Mouse (Mus musculus): ENCODE results near the gene Cpa4.

The Cpa4 gene

DNA sequence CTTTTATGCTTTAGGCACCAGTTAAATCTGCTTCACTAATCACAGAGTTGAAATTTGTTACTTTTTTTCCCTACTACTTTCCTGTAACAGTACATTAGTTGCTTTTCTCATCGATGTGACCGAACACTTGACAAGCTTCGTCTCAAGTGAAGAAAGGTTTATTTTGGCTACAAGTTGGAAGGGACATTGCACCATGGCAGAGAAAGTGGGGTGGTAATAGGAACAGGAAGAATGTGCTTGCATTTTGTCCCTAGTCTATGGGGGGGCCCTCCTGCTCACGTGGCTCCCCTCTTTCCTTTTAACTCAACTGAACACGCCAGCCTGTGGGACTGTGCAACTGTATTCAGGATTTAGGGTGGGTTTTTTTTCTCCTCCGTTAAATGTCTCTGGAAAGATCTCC is 15.5 kb upstream of the Cpa4 start:
- DNase-seq = no peak

GRCm38 (mm10) chr6:30553381-30554010 is 14.7 kb upstream of the Cpa4 start:
- no peak for DNase-seq

GRCm38 (mm10) chr6:30554092-30554491 is 14.1 kb upstream of the Cpa4 start:
- no peak for DNase-seq

GRCm38 (mm10) chr6:30554621-30555170 is 13.5 kb upstream of the Cpa4 start:
- no peak for DNase-seq

DNA sequence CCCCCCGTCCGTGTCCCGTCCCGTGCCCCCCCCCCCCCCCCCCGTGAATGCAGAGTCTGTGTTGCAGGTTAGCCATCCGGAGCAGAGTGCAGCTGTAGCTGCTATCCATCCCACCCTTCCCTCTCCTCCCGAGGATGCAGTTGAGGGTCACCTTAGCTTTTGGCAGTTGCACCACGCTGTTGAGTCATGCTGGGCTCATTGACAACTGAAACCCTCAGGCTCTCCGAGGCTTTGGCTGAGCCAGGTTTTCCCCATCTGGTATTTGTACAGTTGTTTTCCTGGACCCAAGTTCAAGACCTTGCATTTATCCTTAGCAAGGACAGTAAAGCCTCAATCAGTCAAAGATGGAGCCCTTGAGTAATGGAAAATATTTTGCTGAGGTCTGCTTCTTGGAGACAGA is 12.1 kb upstream of the Cpa4 start:
- DNase-seq = no peak

DNA sequence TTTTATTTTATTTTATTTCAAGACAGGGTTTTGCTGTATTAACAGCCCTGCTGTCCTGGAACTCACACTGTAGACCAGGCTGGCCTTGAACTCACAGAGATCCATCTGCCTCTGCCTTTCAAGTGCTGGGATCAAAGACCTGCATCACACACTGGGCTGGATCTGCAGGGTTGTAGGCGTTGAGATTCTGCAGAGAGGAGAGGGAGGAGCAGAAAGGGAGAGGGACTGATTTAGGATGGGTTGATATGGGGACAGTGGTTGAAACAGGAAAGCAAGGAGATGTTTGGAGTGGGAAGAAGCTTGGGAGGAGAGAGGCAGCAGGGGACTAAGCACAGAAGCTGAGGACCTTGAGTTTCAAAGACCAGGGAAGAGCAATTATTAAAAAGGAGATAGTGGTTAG is 8.4 kb upstream of the Cpa4 start:
- DNase-seq = no peak

GRCm38 (mm10) chr6:30562132-30562531 is 6.0 kb upstream of the Cpa4 start:
- DNase-seq = no peak

GRCm38 (mm10) chr6:30563575-30563974 is 4.6 kb upstream of the Cpa4 start:
- DNase-seq = no peak

DNA sequence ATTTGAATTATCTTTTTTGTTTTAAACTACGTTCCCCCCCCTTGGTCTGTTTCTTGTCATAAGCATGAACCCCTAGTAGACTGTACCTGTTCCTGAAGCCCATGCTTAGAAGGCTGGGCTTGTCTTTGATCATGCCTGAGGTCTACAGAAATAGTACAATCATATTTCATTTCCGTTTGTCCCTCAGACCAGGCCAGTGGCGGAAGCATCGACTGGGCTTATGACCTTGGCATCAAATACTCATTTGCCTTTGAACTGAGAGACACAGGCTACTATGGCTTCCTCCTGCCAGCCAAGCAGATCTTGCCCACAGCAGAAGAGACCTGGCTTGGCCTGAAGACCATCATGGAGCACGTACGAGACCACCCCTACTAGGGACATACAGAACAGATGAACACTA is 4.1 kb upstream of the Cpa4 start:
- DNase-seq = no peak

GRCm38 (mm10) chr6:30569331-30569730 is 1.2 kb downstream of the Cpa4 start:
- no peak for DNase-seq

GRCm38 (mm10) chr6:30570012-30570411 is 1.8 kb downstream of the Cpa4 start:
- DNase-seq = no peak

- DNase-seq = peak; percentile 17
These were observed 4.5 kb downstream of the Cpa4 start for GRCm38 (mm10) chr6:30572456-30573311.

GRCm38 (mm10) chr6:30573380-30573779 is 5.2 kb downstream of the Cpa4 start:
- no peak for DNase-seq

DNA sequence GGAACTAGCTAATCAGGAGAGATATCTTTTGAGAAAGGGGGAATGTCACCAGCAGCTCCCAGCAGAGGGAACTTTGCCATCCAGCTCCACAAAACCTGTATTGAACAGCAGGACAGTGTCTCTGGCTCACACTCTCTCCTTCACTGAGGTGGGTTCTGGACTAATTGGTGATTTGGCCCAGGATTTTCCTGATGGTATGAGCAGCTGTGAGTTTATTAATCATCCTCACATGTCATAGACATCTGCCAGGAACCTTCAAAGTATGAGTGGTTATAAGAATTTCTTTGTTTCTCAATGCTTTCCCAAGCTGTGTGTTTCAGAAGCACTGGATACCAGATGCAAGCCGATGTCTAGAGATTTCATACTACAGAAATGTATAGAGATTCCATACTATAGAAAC is 6.8 kb downstream of the Cpa4 start:
- DNase-seq = no peak

GRCm38 (mm10) chr6:30576477-30577203 is 8.5 kb downstream of the Cpa4 start:
- DNase-seq = no peak

DNA sequence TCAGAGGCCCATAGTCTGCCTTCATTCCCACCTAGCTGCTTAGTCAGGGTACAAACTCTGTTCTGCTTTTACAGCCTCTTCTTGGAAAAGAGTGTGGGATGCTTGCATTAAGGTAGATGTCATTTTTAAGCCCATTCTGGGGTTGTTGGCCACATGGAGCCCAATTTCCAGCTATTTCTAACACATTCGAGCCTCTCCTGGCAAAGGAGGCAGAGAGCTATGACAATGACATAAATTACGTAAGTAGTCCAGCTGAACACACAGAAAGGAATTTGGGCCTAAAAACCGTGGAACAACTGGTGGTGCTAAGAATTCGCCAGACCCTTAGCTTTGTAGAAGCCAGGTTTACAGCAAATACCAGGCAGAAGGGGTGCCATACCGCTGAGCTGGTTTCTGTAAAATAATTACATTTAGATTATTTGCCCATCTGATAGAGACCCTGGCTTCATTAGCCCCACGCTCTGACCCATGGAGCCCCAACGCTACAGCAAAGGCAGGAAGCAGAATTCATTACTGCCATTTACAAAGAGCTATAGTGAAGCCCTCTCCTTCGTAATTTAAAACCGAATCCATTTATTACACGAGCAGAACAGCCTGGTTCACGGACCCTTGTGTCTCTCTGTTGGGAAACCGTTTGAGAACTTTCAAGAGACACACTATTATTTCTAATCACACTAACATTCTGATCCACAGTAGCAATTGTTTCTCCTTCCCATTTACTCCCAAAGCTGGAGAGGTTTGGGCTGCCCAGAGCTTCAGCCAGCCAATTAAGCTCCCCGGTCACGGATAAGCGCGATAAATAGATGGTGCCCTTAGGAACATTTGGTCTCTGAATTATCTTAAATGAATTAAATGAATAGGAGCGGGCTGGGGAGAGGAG is 12.0 kb downstream of the Cpa4 start:
- no peak for DNase-seq

- no peak for DNase-seq
These were observed 12.6 kb downstream of the Cpa4 start for GRCm38 (mm10) chr6:30580841-30581176.

- DNase-seq = no peak
These were observed 18.8 kb downstream of the Cpa4 start for GRCm38 (mm10) chr6:30586886-30587442.

DNA sequence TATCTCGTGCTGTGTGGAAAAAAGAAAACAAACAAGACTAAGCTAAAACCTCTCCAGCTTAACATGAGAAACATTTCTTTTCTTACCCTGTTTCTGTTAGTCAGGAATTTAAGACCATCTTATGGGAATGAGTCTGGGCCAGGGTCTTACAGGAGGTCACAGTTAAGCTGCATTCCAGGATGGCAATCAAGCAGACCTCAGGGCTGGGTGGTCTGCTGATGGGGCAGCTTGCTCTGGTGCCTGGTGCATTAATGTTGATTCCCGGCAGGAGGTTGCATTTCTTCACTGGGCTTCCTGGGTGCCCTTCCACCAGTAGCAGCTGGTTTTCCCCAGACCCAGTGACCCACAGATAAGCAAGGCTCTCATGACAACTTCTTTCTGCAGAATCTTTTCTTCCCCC is 21.6 kb downstream of the Cpa4 start:
- DNase-seq = no peak

GRCm38 (mm10) chr6:30591851-30592404 is 23.8 kb downstream of the Cpa4 start:
- no peak for DNase-seq

DNA sequence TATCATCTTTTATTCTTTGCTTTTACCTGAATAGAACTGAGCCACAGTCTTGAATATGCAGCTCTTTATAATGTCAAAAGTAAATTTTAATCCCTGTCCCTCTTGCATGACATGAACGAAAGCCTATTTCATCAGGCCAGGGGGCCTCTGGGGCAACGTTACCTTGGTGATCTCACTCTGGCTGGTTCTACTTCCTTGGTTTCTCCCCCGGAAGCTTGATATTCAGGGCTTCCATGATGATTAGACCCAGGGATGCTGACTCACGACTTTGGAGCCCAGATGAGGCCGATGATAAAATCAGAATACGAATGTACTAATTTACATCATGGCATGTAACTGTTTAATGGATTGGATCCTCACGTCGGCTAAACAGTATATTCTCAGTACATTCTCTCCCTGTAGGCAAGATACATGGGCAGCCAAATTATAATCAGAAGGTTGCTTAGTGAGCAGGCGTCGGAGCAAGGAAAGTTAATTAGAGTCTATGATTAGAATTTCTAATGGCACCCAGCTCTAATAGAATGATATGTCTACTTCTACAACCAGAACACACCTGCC is 24.3 kb downstream of the Cpa4 start:
- no peak for DNase-seq

GRCm38 (mm10) chr6:30594364-30594763 is 26.2 kb downstream of the Cpa4 start:
- DNase-seq = no peak

All from cerebellum, adult 9-11 months (tissue).